Mouse (Mus musculus) CH12.LX (cell line): ENCODE results near the gene Opcml. TPM values are rescaled to one million over a fixed set of nuclear protein-coding genes. Genes with fewer than 3 reads are reported as not detected.

Experiments
- DNase-seq: peaks from one replicate; pipeline ENCODE4 v3.0.0-alpha.2; 2013; ENCODE audit errors: extremely low read depth
- H3K27ac ChIP-seq: 2 replicates; pipeline ENCODE4 v1.5.1; 2012; ENCODE audit warnings: low read depth, mild to moderate bottlenecking, control low read depth, moderate library complexity; ENCODE audit not compliant: insufficient read depth
- H3K27me3 ChIP-seq: replicated peaks from 2 replicates; pipeline ENCODE3; 2012; ENCODE audit warnings: inconsistent platforms
- H3K36me3 ChIP-seq, 2 experiments: replicated peaks in 1 of 2; 2 replicates each; pipeline versions ENCODE3 to v1.6.1; 2012; ENCODE audit warnings: inconsistent platforms in 1 of 2, low read length in 1 of 2, mild to moderate bottlenecking in 1 of 2, mixed read lengths in 1 of 2, moderate library complexity in 1 of 2; ENCODE audit not compliant: control insufficient read depth in 1 of 2, insufficient read depth in 1 of 2
- H3K4me1 ChIP-seq, 2 experiments: 2 replicates each; pipeline ENCODE4 v1.6.1; 2012; ENCODE audit warnings: inconsistent platforms in 1 of 2, moderate library complexity in 1 of 2; ENCODE audit not compliant: insufficient read depth in 2 of 2, control insufficient read depth in 1 of 2
- H3K4me2 ChIP-seq: 2 replicates; pipeline ENCODE4 v1.6.1; 2012; ENCODE audit warnings: low read depth, mild to moderate bottlenecking, control low read depth; ENCODE audit not compliant: poor library complexity, insufficient read depth, severe bottlenecking
- H3K4me3 ChIP-seq, 3 experiments: fragments of 150-350 bp in 1 of 3; sonication (generic) in 1 of 3; replicated peaks in 1 of 3; 2 replicates each; pipeline versions ENCODE3 to v1.5.1; 2011 to 2012; ENCODE audit warnings: low read depth in 2 of 3, low read length in 2 of 3, mild to moderate bottlenecking in 2 of 3, moderate library complexity in 2 of 3, control low read depth in 1 of 3, improper control_type of control experiment in 1 of 3, inconsistent platforms in 1 of 3, mixed read lengths in 1 of 3; ENCODE audit not compliant: poor library complexity in 1 of 3
- H3K79me2 ChIP-seq: replicated peaks from 2 replicates; pipeline ENCODE4 v1.6.1; 2012; ENCODE audit warnings: mild to moderate bottlenecking, moderate library complexity; ENCODE audit not compliant: control insufficient read depth, poor library complexity, insufficient read depth, severe bottlenecking; ENCODE audit errors: extremely low read depth
- H3K9ac ChIP-seq: 2 replicates; pipeline ENCODE4 v1.6.1; 2012; ENCODE audit warnings: low read depth, mild to moderate bottlenecking, control low read depth, moderate library complexity; ENCODE audit not compliant: insufficient read depth
- H3K9me3 ChIP-seq: replicated peaks from 2 replicates; pipeline ENCODE3; 2012; ENCODE audit warnings: low read length, inconsistent platforms, mixed read lengths
- BHLHE40 ChIP-seq: IDR thresholded peaks from 2 replicates; pipeline ENCODE4 v1.6.1; 2011; ENCODE audit warnings: mild to moderate bottlenecking, low read depth, low read length, improper control_type of control experiment
- CHD1 ChIP-seq: IDR thresholded peaks from 2 replicates; pipeline ENCODE4 v1.6.1; 2012; ENCODE audit warnings: low read depth, low read length, improper control_type of control experiment, inconsistent platforms
- CHD2 ChIP-seq: IDR thresholded peaks from 2 replicates; pipeline ENCODE4 v1.6.1; 2011; ENCODE audit warnings: low read length, improper control_type of control experiment
- CTCF ChIP-seq, 2 experiments: IDR thresholded peaks in 1 of 2; conservative IDR thresholded peaks in 1 of 2; 2 replicates each; pipeline ENCODE4 v1.5.1; 2011 to 2012; ENCODE audit warnings: low read depth in 2 of 2, low read length in 2 of 2, improper control_type of control experiment in 1 of 2, inconsistent platforms in 1 of 2, mild to moderate bottlenecking in 1 of 2, moderate library complexity in 1 of 2
- ELF1 ChIP-seq: IDR thresholded peaks from 2 replicates; pipeline ENCODE4 v1.6.1; 2014; ENCODE audit warnings: low read depth, mild to moderate bottlenecking, inconsistent platforms, low read length, improper control_type of control experiment
- EP300 ChIP-seq: IDR thresholded peaks from 2 replicates; pipeline ENCODE4 v1.6.1; 2011; ENCODE audit warnings: low read length, improper control_type of control experiment
- ETS1 ChIP-seq: conservative IDR thresholded peaks from 2 replicates; pipeline ENCODE4 v1.6.1; 2012; ENCODE audit warnings: low read depth, mild to moderate bottlenecking, inconsistent platforms, low read length, improper control_type of control experiment, moderate library complexity
- GABPA ChIP-seq: IDR thresholded peaks from 2 replicates; pipeline ENCODE4 v1.6.1; 2012; ENCODE audit warnings: low read depth, low read length, improper control_type of control experiment, inconsistent platforms; ENCODE audit not compliant: insufficient replicate concordance
- IRF4 ChIP-seq: IDR thresholded peaks from 2 replicates; pipeline ENCODE4 v1.6.1; 2014; ENCODE audit warnings: low read depth, mild to moderate bottlenecking, inconsistent platforms, low read length, improper control_type of control experiment
- JUN ChIP-seq: IDR thresholded peaks from 2 replicates; pipeline ENCODE4 v1.6.1; 2011; ENCODE audit warnings: low read depth, mild to moderate bottlenecking, low read length, improper control_type of control experiment, moderate library complexity; ENCODE audit not compliant: insufficient read depth
- JUND ChIP-seq: conservative IDR thresholded peaks from 2 replicates; pipeline ENCODE4 v1.6.1; 2011; ENCODE audit warnings: low read depth, low read length, improper control_type of control experiment
- KAT2A ChIP-seq: IDR thresholded peaks from 2 replicates; pipeline ENCODE4 v1.6.1; 2012; ENCODE audit warnings: low read length, improper control_type of control experiment, inconsistent platforms; ENCODE audit not compliant: insufficient replicate concordance
- MAFK ChIP-seq: IDR thresholded peaks from 2 replicates; pipeline ENCODE4 v1.6.1; 2011; ENCODE audit warnings: low read length, improper control_type of control experiment; ENCODE audit not compliant: insufficient replicate concordance
- MAZ ChIP-seq: IDR thresholded peaks from 2 replicates; pipeline ENCODE4 v1.6.1; 2012; ENCODE audit warnings: low read depth, mild to moderate bottlenecking, inconsistent platforms, low read length, improper control_type of control experiment, moderate library complexity
- MEF2A ChIP-seq: IDR thresholded peaks from 2 replicates; pipeline ENCODE4 v1.6.1; 2014; ENCODE audit warnings: low read depth, mild to moderate bottlenecking, inconsistent platforms, low read length, improper control_type of control experiment, borderline replicate concordance
- MXI1 ChIP-seq: IDR thresholded peaks from 2 replicates; pipeline ENCODE4 v1.6.1; 2011; ENCODE audit warnings: mild to moderate bottlenecking, low read depth, low read length, improper control_type of control experiment
- PAX5 ChIP-seq: IDR thresholded peaks from 2 replicates; pipeline ENCODE4 v1.6.1; 2012; ENCODE audit warnings: low read length, inconsistent platforms, mixed read lengths
- POLR2A ChIP-seq: IDR thresholded peaks from 2 replicates; pipeline ENCODE4 v1.6.1; 2011; ENCODE audit warnings: low read depth, mild to moderate bottlenecking, improper control_type of control experiment, low read length
- RAD21 ChIP-seq: IDR thresholded peaks from 2 replicates; pipeline ENCODE4 v1.6.1; 2011; ENCODE audit warnings: low read depth, mild to moderate bottlenecking, low read length, improper control_type of control experiment, moderate library complexity
- RCOR1 ChIP-seq: conservative IDR thresholded peaks from 2 replicates; pipeline ENCODE4 v1.6.1; 2012; ENCODE audit warnings: low read depth, mild to moderate bottlenecking, inconsistent platforms, low read length, improper control_type of control experiment
- SIN3A ChIP-seq: IDR thresholded peaks from 2 replicates; pipeline ENCODE4 v1.6.1; 2012; ENCODE audit warnings: low read length, improper control_type of control experiment, inconsistent platforms
- TBP ChIP-seq: conservative IDR thresholded peaks from 2 replicates; pipeline ENCODE4 v1.6.1; 2011; ENCODE audit warnings: low read depth, low read length, improper control_type of control experiment
- UBTF ChIP-seq: IDR thresholded peaks from 2 replicates; pipeline ENCODE4 v1.6.1; 2012; ENCODE audit warnings: low read depth, mild to moderate bottlenecking, inconsistent platforms, low read length, improper control_type of control experiment, moderate library complexity
- USF2 ChIP-seq: conservative IDR thresholded peaks from 2 replicates; pipeline ENCODE4 v1.6.1; 2011; ENCODE audit warnings: low read depth, low read length, improper control_type of control experiment
- ZMIZ1 ChIP-seq: IDR thresholded peaks from 2 replicates; pipeline ENCODE4 v1.6.1; 2012; ENCODE audit warnings: low read depth, mild to moderate bottlenecking, inconsistent platforms, low read length, improper control_type of control experiment
- ZNF384 ChIP-seq: IDR thresholded peaks from 2 replicates; pipeline ENCODE4 v1.6.1; 2012; ENCODE audit warnings: low read depth, low read length, improper control_type of control experiment, inconsistent platforms
- dilution Hi-C: fragments of 300-500 bp; cut with MboI; formaldehyde crosslinking; loops from 2 replicates; pipeline ENCODE4 v1.14.3; 2020; ENCODE audit warnings: low sequenced_read_pairs; ENCODE audit not compliant: extremely low pct_unique_long_range_greater_than_20kb, extremely low pct_ligation_motif_present
- in situ Hi-C: fragments of 300-500 bp; cut with MboI; formaldehyde crosslinking; loops from 3 replicates; pipeline ENCODE4 v1.14.3; 2019; ENCODE audit warnings: low sequenced_read_pairs, low pct_ligation_motif_present, low pct_unique_long_range_greater_than_20kb, mixed read lengths
- polyA plus RNA-seq: library from polyadenylated mRNA; unstranded; fragments of >175 nt; gene quantifications from 2 replicates; pipeline ENCODE4 v1.2.1, GENCODE M21; 2012; ENCODE audit warnings: low read depth; ENCODE audit not compliant: insufficient read length
- total RNA-seq, 2 experiments: library from RNA; depleted of rRNA; stranded (reverse); fragments of 300-350 nt in 1 of 2; fragments of >200 nt in 1 of 2; gene quantifications; 2 replicates each; pipeline ENCODE4 v1.2.3; 2012 to 2014

The Opcml gene
- total and polyA plus RNA-seq, 3 experiments = 0.34 to 0.60 TPM; not detected in 1

- in situ Hi-C loops = no loop called here
- no peaks in the 10 kb centered on the region for H3K79me2 ChIP-seq
- DNase-seq = no peak
- no peak overlapping the region for H3K9ac ChIP-seq
- peaks cover 15% of the 10 kb centered on the region for H3K9me3 ChIP-seq
- H3K4me3 ChIP-seq = no peak overlapping the region
- dilution Hi-C loops = no loop called here
- H3K4me1 ChIP-seq = no peaks in the 10 kb centered on the region
- no peaks in the 10 kb centered on the region for H3K27me3 ChIP-seq
- no peak overlapping the region for H3K27ac ChIP-seq
- H3K4me2 ChIP-seq = no peak overlapping the region
- no peak for TF ChIP-seq RAD21
- TF ChIP-seq CTCF (conservative IDR thresholded peaks at IDR 0.05 in 1 of 2, IDR thresholded peaks at IDR 0.05 in 1 of 2; ENCODE audit: low read depth in 2 of 2, low read length in 2 of 2) = no peak
- no peak for TF ChIP-seq USF2
- no peak for TF ChIP-seq PAX5
- no peak for TF ChIP-seq BHLHE40
- TF ChIP-seq UBTF = no peak
- TF ChIP-seq JUND = no peak
- TF ChIP-seq SIN3A = no peak
- no peak for TF ChIP-seq MEF2A
- TF ChIP-seq TBP = no peak
- no peak for TF ChIP-seq POLR2A
- no peak for TF ChIP-seq ZMIZ1
- TF ChIP-seq IRF4 = no peak
- TF ChIP-seq ETS1 = no peak
- no peak for TF ChIP-seq RCOR1
- no peak for TF ChIP-seq CHD2
- TF ChIP-seq GABPA = no peak
- no peak for TF ChIP-seq ELF1
- no peaks in the 10 kb centered on the region for H3K36me3 ChIP-seq
These were observed 772.6 kb downstream of the Opcml start for GRCm38 (mm10) chr9:28563066-28563683.

- Histone ChIP-seq H3K4me3 (no peak overlapping the region), H3K9ac (no peak overlapping the region), H3K9me3 (peaks cover 12% of the 10 kb centered on the region), H3K79me2 (no peaks in the 10 kb centered on the region), H3K27ac (no peak overlapping the region), H3K4me2 (no peak overlapping the region), H3K27me3 (no peaks in the 10 kb centered on the region), H3K36me3 (no peaks in the 10 kb centered on the region), H3K4me1 (peaks cover 0 to 11% of the 10 kb centered on the region in 2 experiments; a peak in 1 of 4 replicates)
- no peak for TF ChIP-seq IRF4
- TF ChIP-seq CHD2 = no peak
- no peak for TF ChIP-seq MAZ
- no peak for TF ChIP-seq JUND
- no peak for TF ChIP-seq KAT2A
- no peak for TF ChIP-seq EP300
- no peak for TF ChIP-seq ZMIZ1
- TF ChIP-seq GABPA = no peak
- TF ChIP-seq MAFK = no peak
- TF ChIP-seq JUN = no peak
- TF ChIP-seq ZNF384 = no peak
- no peak for TF ChIP-seq USF2
- TF ChIP-seq CHD1 = no peak
- TF ChIP-seq CTCF (conservative IDR thresholded peaks at IDR 0.05 in 1 of 2, IDR thresholded peaks at IDR 0.05 in 1 of 2; ENCODE audit: low read depth in 2 of 2, low read length in 2 of 2) = no peak
- no peak for TF ChIP-seq UBTF
- TF ChIP-seq SIN3A = no peak
- no peak for TF ChIP-seq ETS1
- no peak for TF ChIP-seq POLR2A
- TF ChIP-seq MXI1 = no peak
- in situ Hi-C loops (no loop called here), dilution Hi-C loops (no loop called here)
- DNase-seq = peak; percentile 27
These were observed 778.5 kb downstream of the Opcml start for GRCm38 (mm10) chr9:28569041-28569522.
